Mouse (Mus musculus): ENCODE measurements around the gene C1qtnf9. TPM values are rescaled to one million over a fixed set of nuclear protein-coding genes. Genes with fewer than 3 reads are reported as not detected.

C1qtnf9 gene
- polyA plus RNA-seq, 1 experiment = 0.70 TPM

- no peak for TF ChIP-seq CTCF (IDR thresholded peaks at IDR 0.05; ENCODE audit: extremely low read depth, insufficient read length, insufficient replicate concordance, low read depth, low read length)
- Histone ChIP-seq H3K4me3 (ENCODE audit: low read depth, low read length) (no peak overlapping the region), H3K4me1 (ENCODE audit: control insufficient read depth, insufficient read depth, insufficient read length, low read length) (no peaks in the 10 kb centered on the region; the same call in 1 of the 2 replicates), H3K36me3 (ENCODE audit: control insufficient read depth, insufficient read depth, low read length) (peaks cover 59% of the 10 kb centered on the region), H3K27ac (ENCODE audit: insufficient read depth, low read depth, low read length) (no peak overlapping the region), H3K27me3 (ENCODE audit: control insufficient read depth, insufficient read depth, low read length) (no peaks in the 10 kb centered on the region)
- 88% methylated on average over 21 of the region's 21 CpGs for WGBS
These were observed 20.6 kb upstream of the C1qtnf9 start for GRCm38 (mm10) chr14:60747154-60747870.

GRCm38 (mm10) chr14:60749880-60750279 lies 18.1 kb upstream of the C1qtnf9 start:
- WGBS = 78% methylated on average over 12 of the region's 12 CpGs
- TF ChIP-seq CTCF (IDR thresholded peaks at IDR 0.05; ENCODE audit: extremely low read depth, insufficient read length, insufficient replicate concordance, low read depth, low read length) (no peak), POLR2A (IDR thresholded peaks at IDR 0.05; ENCODE audit: low read depth, low read length) (no peak)
- no peak overlapping the region for H3K4me3 ChIP-seq (ENCODE audit: low read depth, low read length)
- H3K27ac ChIP-seq (ENCODE audit: insufficient read depth, low read depth, low read length) = peak overlapping the region; percentile 27; the same call in 1 of the 2 replicates
- no peaks in the 10 kb centered on the region for H3K4me1 ChIP-seq (ENCODE audit: control insufficient read depth, insufficient read depth, insufficient read length, low read length)
- no peaks in the 10 kb centered on the region for H3K27me3 ChIP-seq (ENCODE audit: control insufficient read depth, insufficient read depth, low read length)
- H3K36me3 ChIP-seq (ENCODE audit: control insufficient read depth, insufficient read depth, low read length) = peaks cover 76% of the 10 kb centered on the region

- H3K4me1 ChIP-seq (ENCODE audit: control insufficient read depth, insufficient read depth, insufficient read length, low read length) = no peaks in the 10 kb centered on the region
- TF ChIP-seq POLR2A (IDR thresholded peaks at IDR 0.05; ENCODE audit: low read depth, low read length) = no peak
- TF ChIP-seq CTCF (IDR thresholded peaks at IDR 0.05; ENCODE audit: extremely low read depth, insufficient read length, insufficient replicate concordance, low read depth, low read length) = no peak
- H3K4me3 ChIP-seq (ENCODE audit: low read depth, low read length) = no peak overlapping the region
- peaks cover 76% of the 10 kb centered on the region for H3K36me3 ChIP-seq (ENCODE audit: control insufficient read depth, insufficient read depth, low read length)
- 93% methylated on average over 16 of the region's 16 CpGs for WGBS
- no peak overlapping the region for H3K27ac ChIP-seq (ENCODE audit: insufficient read depth, low read depth, low read length)
- no peaks in the 10 kb centered on the region for H3K27me3 ChIP-seq (ENCODE audit: control insufficient read depth, insufficient read depth, low read length)
These were observed 16.4 kb upstream of the C1qtnf9 start for GRCm38 (mm10) chr14:60751581-60751980.

GRCm38 (mm10) chr14:60752892-60753800 lies 14.8 kb upstream of the C1qtnf9 start:
- Histone ChIP-seq H3K4me3 (ENCODE audit: low read depth, low read length) (no peak overlapping the region), H3K4me1 (ENCODE audit: control insufficient read depth, insufficient read depth, insufficient read length, low read length) (no peaks in the 10 kb centered on the region), H3K27me3 (ENCODE audit: control insufficient read depth, insufficient read depth, low read length) (no peaks in the 10 kb centered on the region), H3K27ac (ENCODE audit: insufficient read depth, low read depth, low read length) (no peak overlapping the region), H3K36me3 (ENCODE audit: control insufficient read depth, insufficient read depth, low read length) (peaks cover 72% of the 10 kb centered on the region)
- no peak for TF ChIP-seq POLR2A (IDR thresholded peaks at IDR 0.05; ENCODE audit: low read depth, low read length)
- no peak for TF ChIP-seq CTCF (IDR thresholded peaks at IDR 0.05; ENCODE audit: extremely low read depth, insufficient read length, insufficient replicate concordance, low read depth, low read length)
- 88% methylated on average over 14 of the region's 14 CpGs for WGBS

GRCm38 (mm10) chr14:60753801-60754126 lies 14.2 kb upstream of the C1qtnf9 start:
- WGBS = 97% methylated on average over 10 of the region's 10 CpGs
- Histone ChIP-seq H3K27ac (ENCODE audit: insufficient read depth, low read depth, low read length) (no peak overlapping the region), H3K36me3 (ENCODE audit: control insufficient read depth, insufficient read depth, low read length) (peaks cover 75% of the 10 kb centered on the region), H3K27me3 (ENCODE audit: control insufficient read depth, insufficient read depth, low read length) (no peaks in the 10 kb centered on the region), H3K4me1 (ENCODE audit: control insufficient read depth, insufficient read depth, insufficient read length, low read length) (peaks cover 1% of the 10 kb centered on the region; the same call in 1 of the 2 replicates), H3K4me3 (ENCODE audit: low read depth, low read length) (no peak overlapping the region)
- TF ChIP-seq POLR2A (IDR thresholded peaks at IDR 0.05; ENCODE audit: low read depth, low read length) = no peak
- no peak for TF ChIP-seq CTCF (IDR thresholded peaks at IDR 0.05; ENCODE audit: extremely low read depth, insufficient read length, insufficient replicate concordance, low read depth, low read length)

- no peak for TF ChIP-seq POLR2A (IDR thresholded peaks at IDR 0.05; ENCODE audit: low read depth, low read length)
- no peak for TF ChIP-seq CTCF (IDR thresholded peaks at IDR 0.05; ENCODE audit: extremely low read depth, insufficient read length, insufficient replicate concordance, low read depth, low read length)
- peaks cover 72% of the 10 kb centered on the region for H3K36me3 ChIP-seq (ENCODE audit: control insufficient read depth, insufficient read depth, low read length)
- no peaks in the 10 kb centered on the region for H3K27me3 ChIP-seq (ENCODE audit: control insufficient read depth, insufficient read depth, low read length)
- no peak overlapping the region for H3K27ac ChIP-seq (ENCODE audit: insufficient read depth, low read depth, low read length)
- H3K4me1 ChIP-seq (ENCODE audit: control insufficient read depth, insufficient read depth, insufficient read length, low read length) = peaks cover 5% of the 10 kb centered on the region; the same call in 1 of the 2 replicates
- H3K4me3 ChIP-seq (ENCODE audit: low read depth, low read length) = no peak overlapping the region
- 98% methylated on average over 5 of the region's 5 CpGs for WGBS
These were observed 13.3 kb upstream of the C1qtnf9 start for GRCm38 (mm10) chr14:60754656-60755055.

GRCm38 (mm10) chr14:60756271-60756670 lies 11.7 kb upstream of the C1qtnf9 start:
- Histone ChIP-seq H3K27me3 (ENCODE audit: control insufficient read depth, insufficient read depth, low read length) (no peaks in the 10 kb centered on the region), H3K27ac (ENCODE audit: insufficient read depth, low read depth, low read length) (no peak overlapping the region), H3K4me3 (ENCODE audit: low read depth, low read length) (no peak overlapping the region), H3K4me1 (ENCODE audit: control insufficient read depth, insufficient read depth, insufficient read length, low read length) (peaks cover 5% of the 10 kb centered on the region; the same call in 1 of the 2 replicates), H3K36me3 (ENCODE audit: control insufficient read depth, insufficient read depth, low read length) (peaks cover 74% of the 10 kb centered on the region)
- 91% methylated on average over 15 of the region's 15 CpGs for WGBS
- no peak for TF ChIP-seq CTCF (IDR thresholded peaks at IDR 0.05; ENCODE audit: extremely low read depth, insufficient read length, insufficient replicate concordance, low read depth, low read length)
- TF ChIP-seq POLR2A (IDR thresholded peaks at IDR 0.05; ENCODE audit: low read depth, low read length) = no peak
